Mouse (Mus musculus) cortical plate, adult 2 months (tissue): Measurements from ENCODE around the gene Erv3. TPM values are rescaled to one million over a fixed set of nuclear protein-coding genes. Genes with fewer than 3 reads are reported as not detected.
"Not testable (repeated sequence)": the region's sequence is repeated elsewhere in the genome, so short reads cannot be mapped to it uniquely, and the experiment has no call there.

Source experiments
- H3K27ac ChIP-seq: fragments of 200-500 bp; 2 replicates; pipeline ENCODE4 v1.5.1; 2012; ENCODE audit warnings: low read length, control low read depth, inconsistent platforms; ENCODE audit not compliant: insufficient read depth
- H3K4me1 ChIP-seq: fragments of 200-500 bp; 2 replicates; pipeline ENCODE4 v1.6.1; 2011; ENCODE audit warnings: low read length; ENCODE audit not compliant: control insufficient read depth, insufficient read depth
- H3K4me3 ChIP-seq: fragments of 200-500 bp; 2 replicates; pipeline ENCODE4 v1.5.1; 2011; ENCODE audit warnings: mild to moderate bottlenecking, low read length, control low read depth; ENCODE audit not compliant: insufficient read depth
- CTCF ChIP-seq: fragments of 200-500 bp; IDR thresholded peaks from 2 replicates; pipeline ENCODE4 v1.5.1; 2011; ENCODE audit warnings: mild to moderate bottlenecking, control low read depth, low read length; ENCODE audit not compliant: insufficient read depth; ENCODE audit errors: extremely low read depth
- POLR2A ChIP-seq: fragments of 200-500 bp; IDR thresholded peaks from 2 replicates; pipeline ENCODE4 v1.6.1; 2011; ENCODE audit warnings: mild to moderate bottlenecking, low read length, control low read depth; ENCODE audit not compliant: insufficient read depth; ENCODE audit errors: extremely low read depth
- polyA plus RNA-seq: library from polyadenylated mRNA; depleted of rRNA; stranded (reverse); fragments of >200 nt; gene quantifications from 2 replicates; pipeline ENCODE4 v1.2.3, GENCODE M21; 2012

The Erv3 gene
- polyA plus RNA-seq, 1 experiment, result 0.17 TPM

GRCm38 (mm10) chr2:131847501-131848359, 11.8 kb downstream of the Erv3 start:
- TF ChIP-seq POLR2A, result peak; percentile 71
- no peak for TF ChIP-seq CTCF
- peak overlapping the region; percentile 66 for H3K27ac ChIP-seq
- H3K4me3 ChIP-seq, result peak overlapping the region; percentile 17; the same call in 1 of the 2 replicates
- peaks cover 8% of the 10 kb centered on the region for H3K4me1 ChIP-seq

GRCm38 (mm10) chr2:131846811-131847210, 12.7 kb downstream of the Erv3 start:
- Histone ChIP-seq H3K4me1 (peaks cover 8% of the 10 kb centered on the region), H3K27ac (no peak overlapping the region), H3K4me3 (peak overlapping the region; percentile 17; the same call in 1 of the 2 replicates)
- TF ChIP-seq POLR2A (no peak), CTCF (no peak)

DNA sequence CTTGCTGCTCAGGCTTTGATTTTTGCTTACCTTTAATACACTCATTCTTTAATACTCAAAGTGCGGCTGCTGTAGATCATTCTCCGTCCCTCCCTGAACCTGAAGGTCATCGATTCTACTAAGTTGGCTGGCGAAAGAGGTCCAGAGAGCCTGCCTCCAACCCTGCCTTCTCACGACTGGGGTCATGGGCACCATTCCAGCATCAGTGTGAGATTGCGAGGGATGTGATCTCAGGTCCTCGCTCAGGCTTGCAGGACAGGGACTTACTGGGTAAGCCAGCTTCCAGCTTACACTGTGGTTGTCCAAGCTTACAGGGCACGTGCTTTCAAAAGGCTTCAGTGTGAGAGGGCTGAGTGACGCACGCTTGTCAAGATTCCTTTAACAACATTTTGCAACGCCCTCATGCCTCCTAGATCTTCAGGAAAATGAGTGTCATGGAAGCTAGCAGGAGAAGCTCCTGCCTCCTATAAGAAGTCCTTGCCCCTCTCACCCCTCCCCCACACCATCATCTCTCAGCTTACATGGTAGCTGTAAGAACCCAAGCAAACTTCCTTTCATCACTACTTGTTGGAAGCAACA, 13.3 kb downstream of the Erv3 start:
- H3K27ac ChIP-seq, result no peak overlapping the region
- H3K4me1 ChIP-seq, result peaks cover 6% of the 10 kb centered on the region
- no peak overlapping the region for H3K4me3 ChIP-seq
- TF ChIP-seq POLR2A (no peak), CTCF (no peak)

- TF ChIP-seq POLR2A (no peak), CTCF (no peak)
- Histone ChIP-seq H3K27ac (no peak overlapping the region), H3K4me1 (peaks cover 4% of the 10 kb centered on the region), H3K4me3 (no peak overlapping the region)
Observed at GRCm38 (mm10) chr2:131845671-131846070, 13.9 kb downstream of the Erv3 start.

- peaks cover 2% of the 10 kb centered on the region for H3K4me1 ChIP-seq
- H3K27ac ChIP-seq, result no peak overlapping the region
- no peak for TF ChIP-seq POLR2A
- TF ChIP-seq CTCF, result no peak
- no peak overlapping the region for H3K4me3 ChIP-seq
Observed at GRCm38 (mm10) chr2:131842568-131842967, 17.0 kb downstream of the Erv3 start.

- Histone ChIP-seq H3K27ac (no peak overlapping the region), H3K4me1 (peaks cover 2% of the 10 kb centered on the region), H3K4me3 (no peak overlapping the region)
- no peak for TF ChIP-seq CTCF
- TF ChIP-seq POLR2A, result no peak
Observed at GRCm38 (mm10) chr2:131841321-131841693, 18.2 kb downstream of the Erv3 start.

GRCm38 (mm10) chr2:131840611-131841320, 18.8 kb downstream of the Erv3 start:
- Histone ChIP-seq H3K4me3 (no peak overlapping the region), H3K4me1 (peaks cover 2% of the 10 kb centered on the region), H3K27ac (no peak overlapping the region)
- no peak for TF ChIP-seq POLR2A
- TF ChIP-seq CTCF, result no peak

DNA sequence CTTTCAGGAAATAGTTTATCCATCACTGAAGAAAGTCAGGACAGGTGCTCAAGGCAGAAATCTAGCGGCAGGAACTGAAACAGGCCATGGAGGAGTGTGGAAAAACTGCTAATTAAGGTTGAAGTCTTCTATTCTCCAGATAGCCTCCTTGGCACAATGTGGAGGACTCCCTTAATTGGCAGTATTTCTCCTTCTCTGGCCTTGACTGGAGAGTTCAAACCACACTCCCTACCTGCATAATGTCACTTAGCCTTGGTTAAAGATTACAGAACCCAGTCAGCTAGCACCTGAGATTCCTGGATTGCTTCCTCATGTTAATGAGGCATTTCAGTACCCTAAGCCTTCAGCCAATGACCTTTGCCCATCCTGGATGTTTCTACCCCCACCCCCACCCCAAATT, 25.3 kb downstream of the Erv3 start:
- no peaks in the 10 kb centered on the region for H3K4me1 ChIP-seq
- H3K4me3 ChIP-seq, result no peak overlapping the region
- no peak overlapping the region for H3K27ac ChIP-seq
- TF ChIP-seq CTCF (no peak), POLR2A (no peak)

GRCm38 (mm10) chr2:131831861-131832260, 27.7 kb downstream of the Erv3 start:
- TF ChIP-seq CTCF (no peak), POLR2A (no peak)
- Histone ChIP-seq H3K4me3 (no peak overlapping the region), H3K27ac (no peak overlapping the region), H3K4me1 (0 out of 2 replicates have a peak, but pooled peaks cover 1% of the 10 kb centered on the region)

GRCm38 (mm10) chr2:131830945-131831344, 28.6 kb downstream of the Erv3 start:
- not testable (repeated sequence) for H3K4me3 ChIP-seq, H3K27ac ChIP-seq, H3K4me1 ChIP-seq
